Mouse (Mus musculus) forebrain, postnatal 0 days (tissue): ENCODE results near the gene Cars. TPM values are rescaled to one million over a fixed set of nuclear protein-coding genes. Genes with fewer than 3 reads are reported as not detected.

Source experiments
- ATAC-seq: fragments of 200-750 bp; cut with Nextera tagmentation; 2 replicates; pipeline ENCODE4 v1.8.0; 2017; ENCODE audit warnings: mild to moderate bottlenecking, moderate library complexity
- DNase-seq: peaks from one replicate; pipeline ENCODE4 v3.0.0-alpha.2; 2015
- H3K27ac ChIP-seq: fragments of 300-500 bp; sonication (generic); 2 replicates; pipeline ENCODE4 v1.5.1; 2014; ENCODE audit warnings: low read depth, mild to moderate bottlenecking, antibody characterized with exemption, low read length, moderate library complexity, mixed read lengths
- H3K27me3 ChIP-seq: fragments of 300-500 bp; sonication (generic); 2 replicates; pipeline ENCODE4 v1.6.1; 2014; ENCODE audit warnings: mild to moderate bottlenecking, low read length, mixed read lengths; ENCODE audit not compliant: insufficient read depth
- H3K36me3 ChIP-seq: fragments of 300-500 bp; sonication (generic); 2 replicates; pipeline ENCODE4 v1.6.1; 2014; ENCODE audit warnings: mild to moderate bottlenecking, moderate library complexity; ENCODE audit not compliant: insufficient read depth
- H3K4me1 ChIP-seq: fragments of 300-500 bp; sonication (generic); 2 replicates; pipeline ENCODE4 v1.6.1; 2014; ENCODE audit warnings: antibody characterized with exemption; ENCODE audit not compliant: insufficient read depth
- H3K4me2 ChIP-seq: fragments of 300-500 bp; sonication (generic); 2 replicates; pipeline ENCODE4 v1.6.1; 2014; ENCODE audit warnings: low read depth, mild to moderate bottlenecking, moderate library complexity
- H3K4me3 ChIP-seq: fragments of 300-500 bp; sonication (generic); 2 replicates; pipeline ENCODE4 v1.5.1; 2014; ENCODE audit warnings: low read depth, low read length, mixed read lengths
- H3K9ac ChIP-seq: fragments of 300-500 bp; sonication (generic); 2 replicates; pipeline ENCODE4 v1.6.1; 2014; ENCODE audit warnings: mild to moderate bottlenecking
- H3K9me3 ChIP-seq: fragments of 300-500 bp; sonication (generic); 2 replicates; pipeline ENCODE4 v1.6.1; 2016; ENCODE audit warnings: low read length
- CTCF ChIP-seq: sonication (generic); IDR thresholded peaks from 2 replicates; pipeline ENCODE4 v1.5.1; 2016; ENCODE audit warnings: antibody characterized with exemption, control low read depth, low read depth
- WGBS: fragments of 180-500 bp; shearing (Covaris S2); extraction: QIAGEN DNeasy Blood & Tissue Kit; methylation state at CpG from one replicate; pipeline ENCODE4 v1.1.7; 2014; 5-methylcytosine and 5-hydroxymethylcytosine counted together
- polyA plus RNA-seq: library from polyadenylated mRNA; unstranded; fragments of >200 nt; fragmentation: Nextera tagmentation; extraction: Ambion mirVana; gene quantifications from 2 replicates; pipeline ENCODE4 v1.2.1, GENCODE M21; 2015
- total RNA-seq: library from RNA; depleted of rRNA; stranded (reverse); fragments of >200 nt; gene quantifications from 2 replicates; pipeline ENCODE4 v1.2.3, GENCODE M21; 2014

Gene Cars
- total and polyA plus RNA-seq, 2 experiments from 2014 or later: 68.1 to 74.9 TPM

DNA sequence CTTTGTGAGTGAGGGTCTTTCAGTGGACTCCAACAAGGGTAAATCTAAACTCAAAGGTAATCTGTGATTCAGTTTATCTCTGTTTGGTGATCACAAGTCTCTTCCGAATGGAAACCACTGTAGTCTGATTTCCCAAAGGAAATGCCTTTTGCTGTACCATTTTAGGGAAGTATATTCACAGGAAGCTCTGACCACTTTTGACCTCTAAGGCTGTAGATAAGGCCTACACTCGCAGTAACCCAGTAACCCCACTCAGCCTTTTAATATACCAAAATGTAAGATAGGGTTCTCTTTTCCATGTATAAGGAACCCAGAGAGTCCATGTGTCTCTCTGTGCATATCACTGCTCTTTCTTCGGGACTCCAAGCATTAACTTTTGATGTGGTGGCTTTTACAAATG lies 5.4 kb upstream of the Cars start:
- H3K36me3 ChIP-seq: no peaks in the 10 kb centered on the region
- H3K4me1 ChIP-seq: no peaks in the 10 kb centered on the region
- no peaks in the 10 kb centered on the region for H3K27me3 ChIP-seq
- no peak overlapping the region for H3K27ac ChIP-seq
- H3K9me3 ChIP-seq: no peaks in the 10 kb centered on the region
- 90% methylated on average over 3 of the region's 3 CpGs for WGBS
- no peak overlapping the region for H3K4me2 ChIP-seq
- no peak for TF ChIP-seq CTCF
- DNase-seq (no peak), ATAC-seq (no peak)
- no peak overlapping the region for H3K4me3 ChIP-seq
- no peak overlapping the region for H3K9ac ChIP-seq

DNA sequence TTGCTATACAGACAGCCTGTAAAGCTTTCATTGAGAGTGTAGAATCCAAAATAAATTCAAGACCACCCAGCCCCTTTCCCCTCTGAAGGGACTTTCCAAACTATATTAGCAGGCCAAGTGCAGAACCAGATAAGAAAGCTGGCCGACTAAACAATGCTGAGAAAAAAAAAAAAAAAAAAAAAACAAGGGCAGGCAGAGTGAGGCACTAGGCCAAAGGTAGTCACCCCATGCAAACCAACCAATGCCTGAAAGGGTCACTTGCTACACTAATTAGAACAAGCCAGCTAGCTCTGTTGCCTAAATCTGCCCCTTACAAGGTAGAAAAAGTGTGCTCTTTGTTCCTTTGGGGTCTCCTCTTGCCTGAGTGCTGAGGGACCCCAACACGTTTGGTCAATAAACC lies 5.0 kb upstream of the Cars start:
- H3K9me3 ChIP-seq: no peaks in the 10 kb centered on the region
- H3K36me3 ChIP-seq: no peaks in the 10 kb centered on the region
- WGBS: 76% methylated on average over 2 of the region's 2 CpGs
- no peak for DNase-seq
- no peak overlapping the region for H3K4me3 ChIP-seq
- H3K27ac ChIP-seq: no peak overlapping the region
- no peak for ATAC-seq
- TF ChIP-seq CTCF: no peak
- no peak overlapping the region for H3K4me2 ChIP-seq
- H3K9ac ChIP-seq: no peak overlapping the region
- H3K4me1 ChIP-seq: no peaks in the 10 kb centered on the region
- no peaks in the 10 kb centered on the region for H3K27me3 ChIP-seq

DNA sequence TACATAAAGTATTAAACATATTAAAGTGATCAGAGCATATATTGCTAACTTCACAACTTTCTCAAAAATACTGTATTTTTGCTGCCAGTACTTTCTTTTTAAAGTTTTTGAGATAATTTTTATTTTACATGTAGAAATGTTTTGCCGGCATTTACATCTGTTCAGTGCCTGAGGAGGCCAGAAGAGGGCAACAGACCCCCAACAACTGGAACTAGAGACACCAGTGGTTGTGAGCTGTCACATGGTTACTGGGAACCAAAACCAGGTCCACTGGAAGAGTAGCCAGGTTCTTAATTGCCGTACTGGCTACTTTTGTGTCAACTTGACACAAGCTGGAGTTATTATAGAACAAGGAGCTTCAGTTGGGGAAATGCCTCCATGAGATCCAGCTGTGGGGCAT lies 1.8 kb upstream of the Cars start:
- H3K4me3 ChIP-seq: no peak overlapping the region
- H3K9me3 ChIP-seq: no peaks in the 10 kb centered on the region
- no peaks in the 10 kb centered on the region for H3K27me3 ChIP-seq
- peaks cover 6% of the 10 kb centered on the region; the same call in 1 of the 2 replicates for H3K4me1 ChIP-seq
- no peak for ATAC-seq
- H3K9ac ChIP-seq: no peak overlapping the region
- WGBS: 80% methylated on average over 2 of the region's 2 CpGs
- TF ChIP-seq CTCF: 0 out of 2 replicates have a peak, but pooled peaks have one; percentile 9
- DNase-seq: no peak
- H3K36me3 ChIP-seq: peaks cover under 1% of the 10 kb centered on the region; the same call in 1 of the 2 replicates
- H3K4me2 ChIP-seq: no peak overlapping the region
- no peak overlapping the region for H3K27ac ChIP-seq

DNA sequence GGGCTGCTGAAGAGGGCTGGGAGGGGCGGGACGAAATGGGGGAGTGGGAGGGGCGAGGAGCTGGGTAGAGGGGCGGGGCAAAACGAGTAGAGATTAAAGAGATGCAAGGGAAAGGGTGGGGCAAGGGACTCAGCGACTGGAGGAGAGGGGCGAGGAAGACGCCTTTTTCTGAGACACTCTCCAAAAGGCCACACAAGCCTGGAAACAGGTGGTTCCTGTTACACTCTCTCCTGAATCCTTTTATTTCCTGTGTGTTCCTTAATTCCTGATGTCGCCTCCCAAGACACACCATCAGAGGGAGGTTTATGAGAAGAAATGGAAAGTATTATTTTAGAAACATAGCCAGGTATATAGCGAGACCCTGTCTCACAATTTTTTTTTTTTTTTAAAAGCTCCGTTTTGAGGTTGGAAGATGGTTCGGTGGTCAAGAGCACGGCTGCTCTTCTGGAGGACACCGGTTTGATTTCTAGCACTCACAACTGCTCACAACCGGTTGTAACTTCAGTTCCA lies 396 bp upstream of the Cars start:
- Histone ChIP-seq H3K9me3 (no peaks in the 10 kb centered on the region), H3K4me1 (peaks cover 6% of the 10 kb centered on the region; the same call in 1 of the 2 replicates), H3K4me3 (peak overlapping the region; percentile 94), H3K27me3 (no peaks in the 10 kb centered on the region), H3K9ac (peak overlapping the region; percentile 93; the same call in 1 of the 2 replicates), H3K4me2 (peak overlapping the region; percentile 78), H3K27ac (peak overlapping the region; percentile 74; the same call in 1 of the 2 replicates), H3K36me3 (peaks cover 7% of the 10 kb centered on the region; the same call in 1 of the 2 replicates)
- WGBS: 7% methylated on average over 15 of the region's 15 CpGs
- ATAC-seq (no peak), DNase-seq (no peak)
- no peak for TF ChIP-seq CTCF

GRCm38 (mm10) chr7:143594865-143595264 lies 5.0 kb downstream of the Cars start:
- 42% methylated on average over 5 of the region's 5 CpGs for WGBS
- H3K36me3 ChIP-seq: peaks cover 35% of the 10 kb centered on the region
- H3K27ac ChIP-seq: no peak overlapping the region
- H3K27me3 ChIP-seq: no peaks in the 10 kb centered on the region
- H3K4me1 ChIP-seq: peaks cover 6% of the 10 kb centered on the region; the same call in 1 of the 2 replicates
- TF ChIP-seq CTCF: no peak
- no peak for ATAC-seq
- H3K4me3 ChIP-seq: no peak overlapping the region
- no peaks in the 10 kb centered on the region for H3K9me3 ChIP-seq
- H3K4me2 ChIP-seq: no peak overlapping the region
- H3K9ac ChIP-seq: no peak overlapping the region
- peak; percentile 49 for DNase-seq

GRCm38 (mm10) chr7:143592255-143592654 lies 7.6 kb downstream of the Cars start:
- Histone ChIP-seq H3K4me3 (no peak overlapping the region), H3K36me3 (peaks cover 52% of the 10 kb centered on the region), H3K9me3 (no peaks in the 10 kb centered on the region), H3K27ac (no peak overlapping the region), H3K27me3 (no peaks in the 10 kb centered on the region), H3K4me2 (no peak overlapping the region), H3K4me1 (no peaks in the 10 kb centered on the region), H3K9ac (no peak overlapping the region)
- no peak for TF ChIP-seq CTCF
- DNase-seq: no peak
- 91% methylated on average over 10 of the region's 10 CpGs for WGBS
- no peak for ATAC-seq

DNA sequence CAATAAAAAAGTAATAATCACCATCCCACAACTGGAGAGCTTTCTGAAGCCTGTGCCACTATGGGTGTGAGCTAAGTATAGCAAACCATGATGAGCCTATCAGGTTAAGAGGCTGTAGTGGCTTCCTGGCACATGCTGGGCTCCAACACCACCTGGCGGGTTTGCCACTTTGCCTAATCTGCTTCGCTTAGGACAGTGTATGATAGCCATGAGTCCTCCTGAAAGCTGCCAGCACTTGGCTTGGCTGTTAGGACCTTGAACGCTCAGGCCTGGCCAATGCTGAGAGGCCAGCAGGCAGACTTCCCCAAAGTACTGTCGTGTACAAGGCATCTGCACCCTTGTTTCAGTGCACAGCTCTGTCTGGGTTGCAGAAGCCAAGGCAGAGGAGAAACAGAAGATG lies 11.9 kb downstream of the Cars start:
- ATAC-seq (no peak), DNase-seq (no peak)
- Histone ChIP-seq H3K27me3 (no peaks in the 10 kb centered on the region), H3K4me2 (no peak overlapping the region), H3K9ac (no peak overlapping the region), H3K27ac (no peak overlapping the region), H3K4me1 (no peaks in the 10 kb centered on the region), H3K4me3 (no peak overlapping the region), H3K36me3 (peaks cover 76% of the 10 kb centered on the region), H3K9me3 (no peaks in the 10 kb centered on the region)
- WGBS: 89% methylated on average over 4 of the region's 4 CpGs
- no peak for TF ChIP-seq CTCF

- 94% methylated on average over 5 of the region's 5 CpGs for WGBS
- no peak for ATAC-seq
- Histone ChIP-seq H3K9ac (no peak overlapping the region), H3K27me3 (no peaks in the 10 kb centered on the region), H3K36me3 (peaks cover 77% of the 10 kb centered on the region), H3K4me3 (no peak overlapping the region), H3K4me2 (no peak overlapping the region), H3K9me3 (no peaks in the 10 kb centered on the region), H3K4me1 (no peaks in the 10 kb centered on the region), H3K27ac (no peak overlapping the region)
- DNase-seq: no peak
- TF ChIP-seq CTCF: no peak
Observed at GRCm38 (mm10) chr7:143587586-143587985, 12.3 kb downstream of the Cars start.
